8 mouse cellular contexts compared by ENCODE assay signal in the genomic region with DNA sequence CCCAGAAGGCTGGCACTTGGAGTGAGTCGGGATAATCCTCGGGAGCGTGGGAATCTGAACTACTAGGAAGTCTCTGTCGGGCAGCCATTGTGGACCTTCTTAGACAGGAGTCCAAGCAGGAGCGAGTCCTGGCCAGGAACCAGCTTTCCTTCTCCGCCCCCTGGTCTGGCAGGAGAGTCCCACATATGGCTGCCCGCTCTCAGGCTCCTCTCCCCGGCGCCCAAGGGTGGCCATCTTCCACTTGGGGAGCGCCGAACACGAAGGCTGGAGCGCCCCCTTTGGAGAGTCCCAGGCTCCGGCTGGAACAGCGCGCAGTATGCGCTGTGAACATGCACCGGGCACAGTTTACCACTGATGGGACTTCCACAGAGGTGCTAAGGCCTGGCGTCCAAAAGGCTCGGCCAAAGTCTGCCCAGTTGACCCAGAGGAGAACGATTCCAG. TPM values are rescaled to one million over a fixed set of nuclear protein-coding genes. Genes with fewer than 3 reads are reported as not detected.
DNase-seq lines count a peak whose midpoint lies in the region; ATAC-seq and TF ChIP-seq lines count a peak whose summit lies in the region.

No protein-coding gene starts in this region.

- H3K27ac ChIP-seq in intestine, postnatal 0 days (ENCODE audit: low read depth, low read length) = peak overlapping the region; percentile 79

- peak overlapping the region; percentile 71 for H3K4me3 ChIP-seq in intestine, postnatal 0 days (ENCODE audit: low read depth, low read length)

- no peaks in the 10 kb centered on the region for H3K9me3 ChIP-seq in intestine, postnatal 0 days (ENCODE audit: control insufficient read depth)

- peak overlapping the region; percentile 31 for H3K9ac ChIP-seq in intestine, postnatal 0 days (ENCODE audit: low read depth, low read length)

- H3K4me1 ChIP-seq in intestine, postnatal 0 days (replicated peaks; ENCODE audit: control insufficient read depth, insufficient read depth, low read length) = peaks cover 9% of the 10 kb centered on the region; the same call in 1 of the 2 replicates

- peak; percentile 90 for TF ChIP-seq CTCF in intestine, postnatal 0 days (IDR thresholded peaks at IDR 0.05; ENCODE audit: low read depth)

- peak; percentile 91 for DNase-seq in adrenal gland, postnatal 14 days
- peak; percentile 69 for DNase-seq in embryo, embryonic 11.5 days (ENCODE audit: low read depth, low spot score)
- DNase-seq in gastrocnemius, postnatal 4 days (ENCODE audit: low spot score in 2 of 2) = peak; percentile 65 to 82
- DNase-seq in left cerebral cortex, postnatal 36 days (ENCODE audit: low spot score in 2 of 2) = peak; percentile 66 to 73
- peak; percentile 77 for DNase-seq in mesoderm, embryonic 11.5 days (ENCODE audit: low read depth, low spot score)
- DNase-seq in skeletal muscle tissue, adult 2 months (ENCODE audit: low read depth, low spot score) = peak; percentile 28

- H3K4me2 ChIP-seq in intestine, postnatal 0 days (replicated peaks; ENCODE audit: low read depth) = peak overlapping the region; percentile 90

- peak; percentile 72 for ATAC-seq in intestine, postnatal 0 days
- ATAC-seq in inflammation-experienced regulatory T-cells, adult 6 months = no peak

- 0 out of 2 replicates have a peak, but pooled peaks cover 7% of the 10 kb centered on the region for H3K36me3 ChIP-seq in intestine, postnatal 0 days (ENCODE audit: control insufficient read depth, insufficient read depth)

- WGBS in intestine, postnatal 0 days = under 1% methylated on average over 21 of the region's 21 CpGs

- intact Hi-C loops in left cerebral cortex, postnatal 36 days (cut with DNase I) = loop anchor here (2.0 kb wide), 1 partner anchor 82 kb away; a partner anchor contains a TSS

- H3K27me3 ChIP-seq in intestine, postnatal 0 days (replicated peaks; ENCODE audit: control insufficient read depth, insufficient read depth, low read length) = no peaks in the 10 kb centered on the region

RNA-seq across cellular contexts. Expression of a gene that starts 0.9 kb away (rescaled TPM):
- 806 and 858 TPM in 2 replicates for total RNA-seq in adrenal gland, postnatal 14 days (2021)
- 10 to 100 TPM; 26.2 to 27.3 TPM for total RNA-seq in gastrocnemius, postnatal 4 days (2021)
- 46.8 and 54.2 TPM in 2 replicates for polyA plus RNA-seq in intestine, postnatal 0 days (2015; fragmentation: Nextera tagmentation; extraction: Ambion mirVana)
- 100 to 1,000 TPM; 117 to 131 TPM for total RNA-seq in left cerebral cortex, postnatal 36 days (2021)
- polyA plus RNA-seq in inflammation-experienced regulatory T-cells, adult 6 months (2017; shearing (Covaris generic)) = under 1 TPM in 1 of 3 experiments, not detected in 2; 0.15 TPM

RNA-seq across cellular contexts. Expression of a gene that starts 59.3 kb away (rescaled TPM):
- 11.3 and 14.0 TPM in 2 replicates for total RNA-seq in adrenal gland, postnatal 14 days (2021)
- 10 to 100 TPM; 16.8 to 28.4 TPM for total RNA-seq in gastrocnemius, postnatal 4 days (2021)
- 4.7 and 4.8 TPM in 2 replicates for polyA plus RNA-seq in intestine, postnatal 0 days (2015; fragmentation: Nextera tagmentation; extraction: Ambion mirVana)
- total RNA-seq in left cerebral cortex, postnatal 36 days (2021) = 10 to 100 TPM; 26.1 to 29.6 TPM
- not detected for polyA plus RNA-seq in inflammation-experienced regulatory T-cells, adult 6 months (2017; shearing (Covaris generic))

Comparison
In these comparisons a context has a peak if more than half of its experiments do, and no peak if none do; other contexts are left out.
1. DNase-seq: peak in every context shown above with its lines; median percentile 91 in adrenal gland, postnatal 14 days; 77 in mesoderm, embryonic 11.5 days; 74 in gastrocnemius, postnatal 4 days; 70 in left cerebral cortex, postnatal 36 days; 69 in embryo, embryonic 11.5 days; 28 in skeletal muscle tissue, adult 2 months.
2. RNA of a gene that starts 0.9 kb away (total RNA-seq): 806 to 858 TPM in adrenal gland, postnatal 14 days and 117 to 131 TPM in left cerebral cortex, postnatal 36 days; 26.2 to 27.3 TPM in gastrocnemius, postnatal 4 days; every median in the first group is over 4 times any median in the second.